Mouse (Mus musculus) urinary bladder, postnatal 10 days (tissue): ENCODE data around the gene Aebp2.

ENCODE experiments used
- DNase-seq: peaks from one replicate; pipeline ENCODE4 v3.0.0; 2022; ENCODE audit warnings: low spot score

The Aebp2 gene

DNA sequence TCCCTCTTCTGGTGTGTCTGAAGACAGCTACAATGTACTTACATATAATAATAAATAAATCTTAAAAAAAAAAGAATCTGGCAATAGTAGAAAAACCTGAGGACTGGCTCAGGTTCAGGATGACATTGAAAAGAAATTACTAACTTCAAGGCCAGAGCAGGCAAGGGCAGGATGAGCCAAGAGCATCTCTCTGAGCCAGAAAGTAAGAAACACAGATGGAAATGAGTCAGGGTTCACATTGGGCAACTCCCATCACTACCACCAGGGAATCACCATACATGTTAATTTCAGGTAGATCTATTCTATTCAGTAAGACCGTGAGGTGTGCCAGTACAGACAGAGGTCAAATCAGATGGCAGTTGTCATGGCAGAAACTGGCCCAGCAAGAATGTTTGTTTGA is 76.1 kb downstream of the Aebp2 start:
- DNase-seq = no peak

DNA sequence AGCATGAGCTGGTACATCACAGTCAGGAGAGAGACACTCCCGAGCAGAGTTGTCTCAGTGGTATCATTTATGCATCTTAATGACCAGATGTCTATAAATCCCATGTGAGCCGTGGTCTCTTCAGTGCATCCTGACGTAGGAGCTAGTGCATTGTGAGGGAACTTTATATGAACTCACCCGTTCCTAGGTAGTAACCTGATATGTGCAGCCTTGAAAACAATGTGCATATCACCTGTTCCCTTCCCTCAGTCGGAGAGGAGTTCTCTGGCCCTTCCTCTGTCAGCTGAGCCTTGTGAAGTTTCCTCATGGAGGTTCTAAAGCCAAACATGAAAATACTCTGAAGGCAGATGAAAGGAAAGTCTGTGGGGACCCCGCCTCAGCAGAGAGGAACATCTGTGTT is 78.8 kb downstream of the Aebp2 start:
- DNase-seq = no peak

DNA sequence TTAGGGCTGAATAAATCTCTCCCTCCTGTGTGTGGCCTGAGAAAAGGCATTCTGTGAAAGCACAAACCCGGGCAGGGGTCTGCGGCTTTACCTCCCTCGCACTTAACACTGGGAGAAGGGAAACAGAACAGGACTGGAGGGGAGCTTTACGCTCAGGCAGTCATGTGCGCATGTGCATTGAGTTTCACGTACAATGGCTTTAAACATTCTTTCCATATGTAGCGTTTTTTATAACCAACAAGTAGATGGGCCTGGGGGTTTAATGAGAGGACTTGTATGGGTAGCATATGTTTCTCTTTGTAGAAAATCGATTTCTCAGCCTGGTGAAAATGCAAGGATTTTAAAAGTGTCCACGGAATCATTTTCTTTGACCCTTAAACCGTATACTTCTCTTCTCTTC is 82.7 kb downstream of the Aebp2 start:
- DNase-seq = no peak

DNA sequence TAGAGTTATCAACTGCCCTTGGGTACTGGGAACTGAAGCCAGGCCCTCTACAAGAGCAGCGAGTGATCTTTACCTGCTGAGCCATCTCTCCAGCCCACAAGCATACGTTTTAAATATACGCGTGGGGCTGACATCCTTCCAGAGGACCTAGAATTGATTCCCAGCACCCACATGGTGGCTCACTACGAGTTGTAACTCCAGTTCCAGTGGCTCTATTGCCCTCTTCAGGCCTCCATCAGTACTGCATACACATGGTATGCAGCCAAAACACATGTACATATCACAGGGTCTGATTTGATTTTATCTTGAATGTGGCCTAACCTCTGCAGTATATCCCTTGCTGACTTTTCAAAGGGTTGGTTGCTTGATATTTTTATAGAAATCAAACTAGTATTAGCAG is 83.6 kb downstream of the Aebp2 start:
- DNase-seq = no peak

DNA sequence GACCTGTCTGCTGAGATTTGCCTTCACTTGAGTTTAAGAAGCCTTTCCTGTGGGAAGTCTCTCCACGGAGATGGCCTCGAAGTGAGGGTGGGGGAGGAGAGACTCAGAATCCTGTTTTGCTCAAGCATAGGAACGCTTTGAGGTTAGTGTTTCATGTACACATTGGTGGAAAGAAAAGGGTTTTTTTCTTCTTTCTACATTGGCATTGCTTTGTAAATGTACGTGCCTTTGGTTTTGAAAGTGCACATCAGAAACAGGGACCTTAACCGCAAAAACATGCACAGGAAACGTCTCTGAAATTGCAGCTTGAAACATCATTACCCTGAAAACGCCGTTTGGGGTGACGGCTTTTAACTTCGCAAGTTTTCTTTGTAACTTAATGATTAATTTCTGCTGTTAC is 85.6 kb downstream of the Aebp2 start:
- no peak for DNase-seq

DNA sequence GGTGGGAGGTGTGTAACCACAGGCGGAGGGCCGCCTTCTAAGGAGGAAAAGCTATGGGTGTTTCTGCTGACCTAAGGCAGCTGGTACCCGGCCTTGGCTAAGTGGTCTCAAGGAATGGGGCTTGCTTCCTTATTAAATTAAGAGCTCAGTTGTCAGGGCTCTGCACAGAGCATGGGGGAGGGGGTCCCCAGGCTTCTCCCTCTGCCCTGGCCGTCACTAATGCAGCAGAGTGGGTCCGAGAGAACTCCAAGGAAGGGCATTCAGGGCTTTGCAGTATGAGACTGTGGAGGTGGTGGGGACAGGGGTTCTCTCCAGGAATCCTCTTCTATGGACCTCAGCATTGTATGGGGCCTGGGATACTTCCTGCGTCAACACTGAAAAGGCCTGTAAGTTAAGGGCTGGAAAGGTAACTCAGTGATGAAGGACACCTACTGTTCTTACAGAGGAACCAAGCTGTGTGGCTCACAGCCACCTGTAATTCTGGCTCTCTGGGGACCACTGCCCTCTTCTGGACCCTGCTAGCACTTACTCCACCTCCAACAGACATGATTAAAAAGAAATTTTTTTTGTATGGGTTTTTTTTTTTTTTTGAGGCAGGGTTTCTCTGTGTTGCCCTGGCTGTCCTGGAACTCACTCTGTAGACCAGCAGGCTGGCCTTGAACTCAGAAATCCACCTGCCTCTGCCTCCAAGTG is 87.1 kb downstream of the Aebp2 start:
- DNase-seq = no peak

DNA sequence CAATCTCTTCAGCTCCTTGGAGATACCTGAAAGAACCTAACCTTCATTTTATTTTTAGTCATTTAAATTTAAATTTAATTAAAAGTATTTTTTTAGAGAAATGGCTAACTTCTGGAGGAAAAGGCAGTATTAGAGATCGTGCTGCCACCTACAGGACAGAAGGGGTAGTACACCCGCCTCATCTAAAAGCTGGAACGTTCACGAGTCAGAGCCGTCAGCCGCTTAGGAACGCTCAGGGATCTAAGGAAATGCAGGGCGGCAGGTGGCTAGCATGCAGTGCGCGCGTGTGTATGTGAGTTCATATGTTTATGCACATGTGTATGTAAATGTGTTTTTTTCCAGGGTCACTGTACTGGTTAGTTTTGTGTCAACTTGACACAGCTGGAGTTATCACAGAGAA is 90.3 kb downstream of the Aebp2 start:
- DNase-seq = no peak

DNA sequence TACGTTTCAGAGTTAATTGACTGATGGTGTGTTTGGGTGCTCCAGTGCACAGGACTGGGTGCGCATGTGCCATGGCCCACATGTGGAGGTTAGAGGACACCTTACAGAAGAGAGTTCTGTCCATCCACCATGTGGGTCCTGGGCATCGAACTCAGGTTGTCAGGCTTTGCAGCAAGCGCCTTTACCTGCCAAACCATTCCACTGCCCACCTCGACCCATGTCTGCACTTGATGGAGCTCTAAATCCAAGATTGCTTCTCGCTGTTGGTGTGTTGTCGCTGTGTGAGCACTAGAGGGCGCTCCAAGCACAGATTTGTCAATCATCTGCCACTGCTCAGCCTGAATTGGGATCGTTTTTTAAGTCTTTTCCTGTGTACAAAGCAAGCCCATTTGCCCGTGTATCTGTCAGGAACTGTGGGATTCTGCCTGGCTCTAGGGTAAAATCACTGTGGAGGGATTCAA is 92.5 kb downstream of the Aebp2 start:
- peak; percentile 41 for DNase-seq

DNA sequence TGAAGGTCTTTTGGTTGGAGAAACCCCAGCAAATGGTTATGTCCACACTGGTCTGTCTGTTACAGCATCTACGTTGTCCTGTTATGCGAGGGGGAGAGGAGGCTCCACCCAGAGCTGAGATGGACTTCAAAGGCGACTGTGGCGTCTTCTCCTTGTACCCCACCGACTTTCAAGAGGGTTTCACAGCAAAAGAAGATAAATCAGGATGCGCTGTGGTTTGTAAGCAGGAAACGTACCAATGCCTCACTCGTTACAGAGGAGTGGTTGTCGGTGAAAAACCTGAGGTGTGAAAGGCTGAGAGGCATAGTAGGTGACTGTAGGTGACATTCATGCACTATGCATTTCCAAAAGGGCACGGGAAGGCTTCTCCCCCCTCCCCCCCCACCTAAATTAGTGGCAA is 99.6 kb downstream of the Aebp2 start:
- no peak for DNase-seq
